Mouse (Mus musculus) gastrocnemius, adult 8-10 months (tissue): ENCODE data around the gene Samd1. TPM values are rescaled to one million over a fixed set of nuclear protein-coding genes. Genes with fewer than 3 reads are reported as not detected.
"Not testable (repeated sequence)": the region's sequence is repeated elsewhere in the genome, so short reads cannot be mapped to it uniquely, and the experiment has no call there.

Source experiments
- DNase-seq, 2 experiments: peaks; one replicate each; pipeline ENCODE4 v3.0.0; 2022; ENCODE audit warnings: low spot score in 2 of 2
- total RNA-seq, 4 experiments: library from RNA; stranded (reverse); gene quantifications; 2 replicates each; pipeline ENCODE4 v1.2.4; 2022

The Samd1 gene
- total RNA-seq, 4 experiments from 2014 or later = 14.6 to 17.7 (median 16.2) TPM

DNA sequence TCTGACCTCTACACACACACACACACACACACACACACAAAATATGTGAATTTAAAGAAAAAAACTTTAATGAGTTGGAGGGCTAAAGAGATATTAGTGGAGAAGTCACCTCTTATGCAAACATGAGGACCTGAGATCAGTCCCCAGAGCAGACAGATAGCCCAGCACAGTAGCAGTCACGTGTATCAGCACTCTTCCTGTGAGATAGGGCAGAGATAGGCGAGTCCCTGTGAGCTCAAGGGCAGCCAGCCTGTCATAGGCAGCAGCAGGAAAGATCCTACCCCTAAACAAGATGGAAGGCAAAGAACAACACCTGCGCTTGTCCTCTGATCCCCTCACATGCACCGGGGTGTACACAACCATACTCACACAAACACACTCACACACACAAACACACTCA lies 15.0 kb upstream of the Samd1 start:
- no peak for DNase-seq

DNA sequence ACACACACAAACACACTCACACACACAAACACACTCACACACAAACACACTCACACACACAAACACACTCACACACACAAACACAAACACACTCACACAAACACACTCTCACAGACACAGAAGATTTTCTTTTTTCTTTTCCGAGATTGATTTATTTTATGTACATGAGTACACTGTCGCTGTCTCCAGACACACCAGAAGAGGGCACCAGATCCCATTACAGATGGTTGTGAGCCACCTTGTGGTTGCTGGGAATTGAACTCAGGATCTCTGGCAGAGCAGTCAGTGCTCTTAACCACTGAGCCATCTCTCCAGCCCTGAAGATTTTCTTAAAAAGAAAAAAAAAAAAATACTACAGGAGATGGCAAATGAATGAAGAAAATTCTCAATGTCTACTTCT lies 14.2 kb upstream of the Samd1 start:
- DNase-seq = not testable (repeated sequence)

DNA sequence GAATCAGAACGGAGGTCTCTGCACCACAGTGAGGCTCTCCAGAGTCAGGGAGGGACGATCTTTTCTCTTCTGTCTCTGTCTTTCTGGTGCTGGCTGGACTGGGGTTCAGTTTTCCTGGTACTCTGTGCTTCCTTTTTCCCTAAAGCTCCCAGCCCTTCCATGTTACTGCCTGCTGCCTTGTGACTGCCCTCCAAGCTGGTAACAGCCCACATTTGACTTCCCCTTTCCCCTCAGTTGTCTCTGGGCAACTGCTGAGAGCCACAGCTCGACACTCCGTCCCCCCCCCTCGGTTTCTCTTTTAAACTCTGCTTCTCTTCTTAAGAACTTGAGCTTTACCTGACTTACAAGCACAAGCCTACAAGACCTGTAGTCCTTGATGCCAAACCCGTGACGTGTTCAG lies 8.2 kb upstream of the Samd1 start:
- no peak for DNase-seq

DNA sequence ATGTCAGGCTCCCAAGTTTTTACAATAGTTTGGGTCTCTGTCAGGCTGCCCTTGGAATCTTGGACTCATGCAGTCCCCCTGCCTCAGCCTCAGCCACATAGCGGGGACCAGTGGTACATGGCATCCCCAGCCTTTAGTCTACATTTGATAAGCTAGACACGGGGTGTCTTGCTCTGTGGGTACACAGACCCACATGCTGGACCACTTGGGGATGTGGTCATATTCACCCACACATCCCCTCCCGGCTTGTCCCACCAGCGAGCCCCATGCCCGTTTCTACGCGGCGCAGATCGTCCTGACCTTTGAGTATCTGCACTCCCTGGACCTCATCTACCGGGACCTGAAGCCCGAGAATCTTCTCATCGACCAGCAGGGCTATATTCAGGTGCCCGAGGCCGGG lies 7.3 kb upstream of the Samd1 start:
- no peak for DNase-seq

DNA sequence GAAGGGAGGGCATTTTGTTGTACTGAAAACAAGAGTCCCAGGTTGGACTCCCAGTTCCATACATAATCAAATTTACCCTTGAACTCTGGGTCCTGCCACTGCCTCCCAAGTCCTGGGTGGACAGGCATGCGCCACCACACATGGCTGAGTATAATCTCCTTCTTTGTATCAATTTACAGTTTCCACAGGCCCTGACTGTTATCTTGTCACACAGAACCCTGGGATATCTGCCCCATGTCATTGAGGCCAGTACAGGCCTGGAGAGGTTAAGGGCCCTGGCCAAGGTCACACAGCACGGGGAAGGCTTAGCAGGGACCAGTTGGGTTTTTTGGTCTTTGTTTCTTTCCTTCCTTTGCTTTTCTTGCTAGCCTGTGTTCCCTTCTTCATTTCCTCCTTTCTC lies 5.0 kb upstream of the Samd1 start:
- no peak for DNase-seq

DNA sequence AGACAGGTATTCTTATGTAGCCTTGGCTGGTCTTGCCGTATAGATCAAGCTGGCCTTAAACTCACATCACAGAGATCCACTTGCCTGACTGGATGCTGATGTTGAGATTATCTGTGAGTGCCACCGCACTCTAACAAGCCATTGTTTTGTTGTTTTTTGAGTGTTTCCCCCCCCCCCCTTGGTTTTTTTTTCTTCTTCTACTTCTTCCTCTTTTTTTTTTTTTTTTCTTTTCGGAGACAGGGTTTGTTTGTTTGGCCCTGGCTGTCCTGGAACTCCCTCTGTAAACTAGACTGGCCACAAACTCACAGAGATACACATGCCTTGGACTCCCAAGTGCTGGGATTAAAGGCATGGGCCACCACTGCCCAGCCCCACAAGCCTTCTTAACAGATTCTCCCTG lies 3.4 kb upstream of the Samd1 start:
- no peak for DNase-seq

DNA sequence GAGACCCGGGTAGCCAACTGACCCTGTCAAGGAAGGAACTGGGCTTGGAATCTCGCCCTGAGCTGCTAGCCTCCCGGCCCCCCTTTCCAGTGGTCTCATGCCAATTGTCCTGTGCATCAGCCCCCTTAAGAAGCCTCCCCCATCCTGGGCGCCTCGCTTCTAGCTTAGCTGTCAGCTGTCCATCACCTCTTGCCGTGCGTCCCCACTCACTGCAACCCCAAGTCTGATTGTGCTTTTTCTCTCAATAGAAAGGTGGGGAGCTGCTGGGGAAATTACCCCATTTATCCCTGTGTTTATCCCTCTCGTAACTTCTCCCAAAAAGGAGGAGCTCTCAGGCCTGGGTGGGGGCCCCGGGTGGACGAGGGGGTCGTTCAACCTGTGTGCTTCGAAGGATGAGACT lies 1.5 kb upstream of the Samd1 start:
- no peak for DNase-seq

DNA sequence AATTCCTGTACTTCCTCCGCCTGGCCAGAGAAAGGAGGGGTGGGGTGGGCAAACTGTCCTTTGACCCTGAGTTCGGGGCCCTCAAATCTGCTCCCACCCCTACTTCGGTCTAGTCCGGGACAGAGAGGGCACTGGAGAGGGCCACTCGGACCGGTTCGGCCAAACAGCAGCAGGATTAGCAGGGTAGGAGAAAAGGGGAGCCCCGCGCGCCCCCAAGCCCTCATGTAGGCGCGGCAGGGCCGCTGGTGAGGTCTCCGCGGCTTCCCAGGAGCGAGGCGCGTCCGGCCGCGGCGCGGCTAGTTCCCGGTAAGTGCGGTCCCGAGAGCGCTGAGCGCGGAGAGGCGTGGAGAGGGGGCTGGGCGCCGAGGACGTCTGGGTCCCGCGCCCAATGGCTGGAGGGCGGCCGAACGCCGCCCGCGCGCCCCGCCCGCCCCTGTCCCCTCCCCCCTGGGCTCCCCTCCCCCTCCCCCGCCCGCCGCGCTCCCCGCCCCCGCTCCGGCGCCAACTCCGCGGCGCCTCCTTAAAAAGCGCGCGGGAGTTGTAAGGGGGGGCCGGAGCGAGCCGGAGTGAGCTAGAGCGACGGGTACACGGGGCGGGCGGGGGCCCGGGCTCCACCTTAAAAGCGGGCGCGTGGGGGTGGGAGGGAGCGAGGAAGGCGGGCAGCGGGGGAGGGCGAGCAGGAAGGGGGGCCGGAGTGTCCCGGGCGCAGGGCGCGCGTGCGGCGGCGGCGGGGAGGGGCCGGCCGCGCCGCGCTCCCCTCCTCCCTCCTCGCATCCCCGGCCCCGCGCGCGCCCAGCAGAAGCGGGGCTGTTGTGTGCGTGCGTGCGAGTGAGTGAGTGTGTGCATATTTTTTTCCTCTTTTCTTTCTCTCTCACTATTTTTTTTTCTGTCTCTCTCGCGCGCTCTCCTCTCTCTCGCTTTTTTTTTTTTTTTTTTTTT lies 636 bp upstream of the Samd1 start:
- peak; percentile 81 to 89 for DNase-seq

DNA sequence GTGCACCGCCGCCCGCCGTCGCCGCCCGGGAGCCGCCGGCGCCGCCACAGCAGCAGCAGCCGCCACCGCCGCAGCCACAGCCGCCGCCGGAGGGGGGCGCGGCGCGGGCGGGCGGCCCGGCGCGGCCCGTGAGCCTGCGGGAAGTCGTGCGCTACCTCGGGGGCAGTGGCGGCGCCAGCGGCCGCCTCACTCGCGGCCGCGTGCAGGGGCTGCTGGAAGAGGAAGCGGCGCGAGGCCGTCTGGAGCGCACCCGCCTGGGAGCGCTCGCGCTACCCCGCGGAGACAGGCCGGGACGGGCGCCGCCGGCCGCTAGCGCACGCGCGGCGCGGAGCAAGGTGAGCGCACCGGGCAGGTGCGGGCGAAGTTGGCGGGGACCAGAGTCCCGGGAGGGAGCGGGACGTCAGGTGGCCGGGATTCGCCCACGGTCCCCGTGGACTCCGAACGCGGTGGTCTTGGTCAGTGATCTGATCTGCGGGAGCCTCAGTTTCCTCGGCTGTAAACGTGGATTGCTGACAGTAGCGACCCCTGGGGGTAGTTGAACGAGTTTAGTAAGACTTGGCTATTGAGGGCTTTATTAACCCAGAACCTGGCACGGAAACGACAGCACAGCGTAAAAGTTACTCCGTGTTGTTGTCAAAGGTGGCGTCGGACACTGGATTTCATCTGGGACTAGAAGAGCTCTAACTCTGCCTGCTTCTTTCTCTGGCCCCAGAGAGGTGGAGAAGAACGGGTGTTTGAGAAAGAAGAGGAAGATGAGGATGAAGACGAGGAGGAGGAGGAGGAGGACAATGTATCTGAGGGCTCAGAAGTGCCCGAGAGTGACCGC lies 972 bp downstream of the Samd1 start:
- DNase-seq = peak in 1 of 2 experiments; percentile 44

DNA sequence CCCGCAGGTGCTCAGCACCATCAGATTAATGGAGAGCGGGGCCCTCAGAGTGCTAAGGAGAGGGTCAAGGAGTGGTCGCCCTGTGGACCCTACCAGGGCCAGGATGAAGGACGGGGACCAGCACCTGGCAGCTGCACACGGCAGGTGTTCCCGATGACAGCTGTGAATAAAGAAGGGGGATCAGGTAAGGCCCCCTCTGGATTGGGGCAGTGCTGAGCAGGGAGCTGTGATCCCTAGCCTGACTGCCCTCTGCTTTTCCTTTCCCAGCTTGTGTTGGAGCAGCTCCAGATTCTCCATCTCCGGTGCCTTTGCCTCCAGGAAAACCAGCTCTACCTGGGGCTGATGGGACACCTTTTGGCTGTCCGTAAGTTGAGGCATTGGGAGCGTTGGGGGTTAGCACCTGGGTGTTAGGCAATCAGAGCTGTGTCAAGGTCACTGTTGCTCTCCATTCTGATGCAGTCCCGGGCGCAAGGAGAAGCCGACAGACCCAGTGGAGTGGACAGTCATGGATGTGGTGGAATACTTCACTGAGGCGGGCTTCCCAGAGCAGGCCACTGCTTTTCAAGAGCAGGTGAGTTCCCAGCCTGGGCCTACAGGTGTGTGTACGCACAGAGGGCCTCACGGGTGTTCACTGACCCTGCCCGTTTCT lies 1.7 kb downstream of the Samd1 start:
- DNase-seq = no peak

DNA sequence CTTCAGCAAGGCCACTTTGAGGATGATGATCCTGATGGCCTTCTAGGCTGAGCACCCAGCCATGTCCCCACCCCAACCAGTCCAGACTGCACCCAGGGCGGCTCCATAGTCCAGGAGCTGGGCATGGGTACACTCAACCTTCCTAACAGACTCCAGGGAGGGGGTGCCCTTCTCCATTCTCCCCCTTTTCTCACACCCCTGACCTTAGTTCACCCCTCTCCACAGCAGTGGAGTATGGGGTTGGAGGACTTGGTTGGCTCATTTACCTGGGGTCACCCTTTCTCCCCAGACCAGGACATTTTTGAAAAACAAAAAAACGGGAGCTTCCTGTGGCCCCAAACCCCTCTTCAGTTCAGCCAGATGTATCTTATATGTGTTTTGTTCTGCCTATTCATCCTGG lies 2.4 kb downstream of the Samd1 start:
- DNase-seq = no peak

DNA sequence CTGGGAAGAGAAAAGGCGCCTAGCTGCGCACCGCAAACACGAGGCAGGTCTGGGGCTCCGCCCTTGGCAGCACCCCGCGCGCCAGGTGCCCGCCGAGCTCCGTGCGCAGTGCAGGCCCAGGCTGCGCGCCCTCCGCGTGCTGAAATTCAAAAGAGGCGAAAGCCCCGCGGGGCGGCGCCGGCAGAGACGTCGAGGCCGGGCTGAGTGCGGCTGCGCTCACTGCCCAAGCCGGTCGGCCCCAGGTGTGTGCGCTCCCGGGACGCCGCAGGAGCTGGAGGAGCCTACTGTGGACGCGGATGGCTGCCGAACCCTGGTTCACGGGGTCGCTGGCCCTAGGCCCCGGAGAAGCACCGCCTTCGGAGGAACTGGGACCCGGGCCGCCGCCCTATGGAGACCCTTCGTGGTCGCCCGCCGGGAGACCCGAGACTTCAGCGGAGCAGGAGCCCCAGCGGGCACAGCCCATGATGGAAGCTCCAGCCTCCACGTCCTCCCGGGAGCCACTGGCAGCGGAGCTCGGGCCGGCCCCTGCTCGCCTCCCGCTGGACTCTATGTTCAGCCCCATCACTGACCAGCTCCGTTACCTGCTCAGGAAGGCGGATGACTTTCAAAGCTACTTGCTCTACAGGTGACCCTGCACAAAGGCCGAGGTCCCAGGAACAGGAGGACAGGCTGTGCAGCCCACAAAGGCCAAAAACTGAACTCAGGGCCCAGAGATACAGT lies 4.0 kb downstream of the Samd1 start, which contains the start of gene 1700067K01Rik:
Gene 1700067K01Rik, plus strand, starts transcription at position 222 of the 720 bp plus-strand sequence.
- no peak for DNase-seq

DNA sequence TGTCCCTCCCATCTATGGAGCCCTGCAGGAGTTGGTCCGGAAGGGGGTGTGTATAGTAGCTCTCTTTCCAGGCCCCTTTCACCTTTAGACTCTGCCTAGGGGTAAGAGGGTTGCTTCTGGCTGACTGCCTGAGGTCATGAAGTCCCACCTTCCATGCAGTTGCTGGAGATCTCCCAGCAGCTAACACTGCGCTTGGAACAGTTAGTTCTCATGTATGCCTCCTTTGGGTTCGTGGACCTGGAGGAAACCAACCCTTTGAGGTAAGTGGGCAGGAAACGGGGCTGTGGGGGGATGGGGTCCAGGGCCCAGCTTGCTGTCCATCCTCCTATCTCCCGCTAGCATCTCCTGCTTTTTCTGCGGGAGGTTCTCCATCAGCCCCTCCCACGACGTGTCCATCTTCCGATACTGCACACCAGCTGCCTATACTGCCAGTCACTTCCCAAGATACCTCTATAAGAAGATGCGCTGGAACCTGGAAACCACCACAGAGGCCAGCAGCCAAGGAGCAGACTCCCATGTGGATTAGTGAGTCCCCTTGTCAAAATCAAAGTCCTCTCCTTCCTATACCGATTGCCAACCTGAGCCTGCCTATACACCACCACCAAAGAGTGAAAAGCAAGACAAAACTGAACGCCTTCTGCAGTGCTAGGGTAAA lies 5.6 kb downstream of the Samd1 start:
- no peak for DNase-seq

DNA sequence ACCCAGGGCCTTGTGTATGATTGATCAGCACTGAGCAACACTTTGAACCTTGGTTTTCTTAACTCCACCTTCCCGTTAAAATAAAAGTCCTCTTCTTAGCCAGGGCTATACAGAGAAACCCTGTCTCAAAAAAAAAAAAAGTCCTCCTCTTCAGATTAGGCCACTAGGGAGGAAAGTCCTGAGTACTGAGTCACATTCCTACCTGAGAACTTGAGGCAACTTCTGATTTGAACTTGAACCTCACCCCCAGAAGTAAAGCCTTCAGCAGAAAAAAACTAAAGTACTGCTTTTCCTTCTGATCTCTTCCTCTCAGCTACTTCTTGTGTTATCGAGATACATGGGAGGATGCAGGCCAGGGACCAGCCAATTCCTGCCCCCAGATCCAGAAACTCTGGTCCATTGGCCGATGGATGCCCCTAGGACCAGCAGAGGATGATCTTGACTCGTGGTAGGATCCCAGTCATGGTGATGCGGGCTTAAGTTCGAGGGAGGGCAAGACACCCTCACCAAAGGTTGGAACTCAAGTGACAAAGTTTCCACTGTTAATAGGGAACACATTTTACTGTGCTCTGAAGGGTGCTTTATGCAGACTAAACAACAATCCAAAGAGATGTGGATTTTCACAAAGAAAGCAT lies 6.3 kb downstream of the Samd1 start:
- DNase-seq = no peak

DNA sequence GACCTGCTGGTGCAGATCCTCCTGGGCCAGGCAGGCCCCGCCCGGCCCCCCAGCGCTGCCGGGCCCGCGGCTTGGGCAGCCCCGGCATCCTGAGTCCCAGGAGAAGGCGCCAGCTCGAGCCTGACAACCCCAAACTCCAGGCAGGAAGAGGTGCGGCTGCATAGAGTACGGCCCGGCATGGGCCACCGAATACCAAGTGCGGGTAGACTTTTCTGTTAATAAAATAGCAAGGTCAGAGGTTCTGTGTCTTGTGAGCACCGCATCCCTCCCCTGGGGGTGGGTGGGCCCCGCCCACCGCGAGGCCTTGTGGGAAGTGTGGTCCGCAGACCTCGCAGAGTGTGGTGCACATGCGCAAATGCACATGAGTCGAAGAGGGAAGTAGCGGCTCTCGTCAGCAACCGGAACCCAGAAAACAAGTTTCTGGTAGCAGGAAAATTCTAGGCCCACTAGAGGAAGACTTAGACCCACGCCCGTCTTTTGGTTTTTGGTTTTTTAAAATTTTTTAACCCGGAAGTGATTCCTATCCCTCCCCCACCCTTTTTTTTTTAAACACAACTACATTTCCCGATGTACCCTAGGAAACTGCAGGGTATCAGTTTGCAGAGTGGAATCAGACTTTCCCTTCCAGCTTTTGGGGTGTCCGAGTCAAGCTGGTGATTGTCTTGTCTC lies 7.2 kb downstream of the Samd1 start:
- peak; percentile 95 to 96 for DNase-seq

DNA sequence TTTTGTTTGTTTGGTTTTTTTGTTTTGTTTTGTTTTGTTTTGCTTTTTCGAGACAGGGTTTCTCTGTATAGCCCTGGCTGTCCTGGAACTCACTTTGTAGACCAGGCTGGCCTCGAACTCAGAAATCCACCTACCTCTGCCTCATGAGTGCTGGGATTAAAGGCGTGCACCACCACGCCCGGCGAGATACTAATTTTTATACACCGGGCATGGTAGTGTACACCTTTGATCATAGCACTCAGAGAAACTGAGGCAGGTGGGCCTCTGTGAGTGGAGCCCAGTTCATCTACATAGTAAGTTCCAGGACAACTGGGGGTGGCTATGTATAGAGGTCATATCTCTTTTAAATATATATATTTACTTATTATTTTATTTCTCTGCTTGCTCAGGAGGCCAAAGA lies 8.0 kb downstream of the Samd1 start:
- not testable (repeated sequence) for DNase-seq

DNA sequence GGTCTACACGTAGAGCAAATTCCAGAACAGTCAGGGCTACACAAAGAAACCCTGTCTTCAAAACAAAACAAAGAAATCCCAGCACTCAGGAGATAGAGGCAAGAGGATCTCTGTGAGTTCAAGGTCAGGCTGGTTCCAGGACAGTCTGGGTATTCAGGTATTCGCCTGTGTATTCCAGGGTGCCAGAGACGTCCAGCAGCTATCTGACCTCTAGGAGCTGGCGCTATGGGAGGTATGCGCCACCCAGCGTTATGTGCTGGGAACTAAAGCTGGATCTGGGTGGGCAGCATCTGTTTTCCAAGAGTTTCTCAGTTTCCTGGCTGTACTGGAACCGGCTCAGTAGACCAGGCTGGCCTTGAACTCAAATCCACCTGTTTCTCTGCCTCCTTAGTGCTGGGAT lies 10.9 kb downstream of the Samd1 start:
- no peak for DNase-seq

DNA sequence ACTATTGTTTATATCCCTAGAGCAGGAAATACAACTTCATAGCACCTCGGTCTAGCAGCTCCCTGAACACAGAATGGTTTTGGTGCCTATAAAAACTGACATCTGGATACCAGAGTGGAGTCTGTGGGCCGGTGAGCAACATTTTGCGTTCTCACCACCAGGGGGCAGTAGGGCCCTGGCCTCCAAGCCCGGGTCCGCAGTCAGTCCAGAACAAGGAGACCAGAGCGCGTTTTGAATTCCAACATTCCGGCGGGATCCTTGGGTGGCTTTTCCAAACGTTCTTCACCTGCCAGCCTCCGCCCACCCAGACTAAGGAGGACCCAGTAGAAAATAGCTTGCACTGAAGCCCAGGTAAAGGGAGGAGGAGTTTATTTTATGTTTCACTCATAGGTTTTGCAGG lies 12.4 kb downstream of the Samd1 start:
- DNase-seq = peak; percentile 78 to 79
